Mouse (Mus musculus) kidney, adult 2 months (tissue): ENCODE data around the gene Adgrf3.

Experiments used
- CTCF ChIP-seq: fragments of 200-500 bp; conservative IDR thresholded peaks from 2 replicates; pipeline ENCODE4 v1.5.1; 2011; ENCODE audit warnings: low read depth, mild to moderate bottlenecking, control low read depth, low read length, moderate library complexity, mixed read lengths; ENCODE audit not compliant: insufficient read depth, insufficient read length
- POLR2A ChIP-seq: fragments of 200-500 bp; IDR thresholded peaks from one replicate; pipeline ENCODE4 v1.6.1; 2011; ENCODE audit warnings: low read depth, low read length, control low read depth

DNA sequence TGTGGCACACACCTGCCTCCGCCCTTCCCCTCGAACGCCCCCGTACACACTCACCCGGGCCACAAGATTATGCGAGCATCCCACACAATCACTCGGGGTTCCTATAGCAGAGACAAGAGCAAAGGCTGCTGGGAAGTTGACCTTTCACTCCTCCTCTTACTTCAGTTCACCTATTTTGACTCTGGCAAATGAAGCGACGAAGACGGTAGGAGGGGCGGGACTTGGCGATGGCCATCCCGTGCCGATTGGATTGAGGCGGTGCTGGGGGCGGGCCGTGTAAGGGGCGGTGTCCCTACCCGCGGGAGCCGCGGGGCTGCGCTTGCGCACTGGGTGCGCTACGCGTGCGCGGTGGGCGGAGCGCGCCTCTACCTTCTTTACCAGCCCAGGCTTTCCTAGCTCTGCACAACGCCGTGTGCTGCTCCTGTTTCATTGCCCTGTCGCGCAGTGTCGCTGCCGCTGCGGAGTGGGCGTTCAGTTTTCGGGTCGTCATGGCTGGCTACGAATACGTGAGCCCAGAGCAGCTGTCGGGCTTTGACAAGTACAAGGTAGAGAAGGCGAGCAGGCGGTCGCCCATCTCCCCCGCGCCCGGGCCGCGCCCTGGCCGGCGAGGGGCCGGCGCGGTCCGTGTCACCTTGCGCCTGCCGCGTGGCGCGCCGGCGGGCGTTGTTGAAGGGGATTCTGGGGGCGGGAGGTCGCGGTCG lies 26.9 kb upstream of the Adgrf3 start, which contains the start of gene Selenoi:
- TF ChIP-seq CTCF (no peak), POLR2A (peak; percentile 76)
